Mouse (Mus musculus) embryo, embryonic 11 days (tissue): ENCODE measurements at regions not wholly inside any gene's neighbourhood (a gene's known extent, or its start where the extent isn't known, plus 50 kb on each side); places are given as distances from the start of the nearest gene placed in this dataset.

ENCODE experiments used
- DNase-seq: peaks from one replicate; pipeline ENCODE4 v3.0.0-alpha.2; 2015

DNA sequence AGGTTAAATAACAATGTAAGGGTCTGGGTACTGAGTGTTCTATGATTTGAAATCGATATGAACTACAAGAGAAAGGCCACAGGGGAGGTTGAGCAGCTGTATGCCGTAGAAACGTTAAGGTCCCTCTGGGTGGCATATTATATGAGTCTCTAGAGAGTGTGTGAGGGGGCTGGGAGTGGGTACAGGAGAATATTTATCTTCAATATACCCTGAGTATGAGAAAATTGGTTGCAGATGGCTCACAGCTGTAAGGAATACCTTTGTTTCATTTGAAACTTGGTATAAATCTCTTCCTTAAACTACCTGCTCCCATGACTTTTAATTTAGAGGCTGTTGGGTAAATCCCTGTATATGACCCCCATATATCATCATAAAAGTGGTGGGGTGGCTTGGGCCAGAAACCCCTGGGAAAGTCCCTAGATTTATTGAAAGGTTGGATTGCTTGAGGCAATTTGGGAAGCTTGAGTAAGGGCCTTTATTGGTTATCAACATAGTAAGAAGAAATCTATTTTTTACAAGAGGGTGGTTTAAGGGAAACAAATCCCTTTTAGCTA lies 128.7 kb upstream of the Prkg2 start:
- DNase-seq = peak; percentile 66

DNA sequence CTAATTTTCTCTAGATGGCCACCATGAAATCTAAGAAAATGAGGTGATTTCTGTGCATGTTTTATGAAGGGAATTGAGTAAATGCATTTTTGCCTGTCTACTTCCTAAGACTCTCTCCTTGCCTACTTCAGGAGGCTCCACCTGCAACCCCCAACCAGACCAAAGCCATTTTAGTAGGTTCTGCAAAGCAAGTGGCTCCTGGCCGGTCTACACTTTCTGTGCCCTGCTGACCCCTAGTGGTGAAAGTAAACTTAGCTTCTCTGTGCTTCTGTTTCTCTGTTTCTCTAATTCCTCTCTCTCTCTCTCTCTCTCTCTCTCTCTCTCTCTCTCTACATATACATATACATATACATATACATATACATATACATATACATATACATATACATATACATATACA lies 120.8 kb upstream of the Prkg2 start:
- peak; percentile 82 for DNase-seq

DNA sequence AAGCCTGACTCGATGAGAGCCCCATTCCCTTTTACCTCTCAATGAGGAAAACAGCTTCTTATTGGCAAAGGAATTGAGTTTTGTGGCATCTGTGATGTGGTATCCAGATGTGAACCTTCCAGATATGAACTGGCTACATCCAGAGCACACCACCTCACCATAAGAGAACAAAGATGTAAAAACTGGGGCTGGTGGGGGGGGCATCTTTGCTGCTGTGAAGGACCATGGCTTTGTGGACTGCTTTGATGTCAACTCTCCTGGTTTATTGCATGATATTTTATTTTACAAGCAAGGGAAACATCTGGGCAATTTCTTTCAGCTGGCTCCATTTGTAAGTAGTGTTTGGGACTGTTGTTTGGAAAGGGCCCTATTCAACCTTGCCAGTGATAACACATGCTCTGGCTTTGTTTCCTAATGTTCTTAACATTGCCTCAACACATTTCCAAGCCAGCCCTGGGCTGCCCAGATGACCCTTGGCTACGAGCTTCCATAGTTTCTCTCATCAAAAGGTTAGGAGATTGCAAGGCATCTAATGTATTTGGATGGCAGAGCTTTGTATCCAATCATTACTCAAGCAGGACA lies 116.2 kb upstream of the Prkg2 start:
- no peak for DNase-seq

DNA sequence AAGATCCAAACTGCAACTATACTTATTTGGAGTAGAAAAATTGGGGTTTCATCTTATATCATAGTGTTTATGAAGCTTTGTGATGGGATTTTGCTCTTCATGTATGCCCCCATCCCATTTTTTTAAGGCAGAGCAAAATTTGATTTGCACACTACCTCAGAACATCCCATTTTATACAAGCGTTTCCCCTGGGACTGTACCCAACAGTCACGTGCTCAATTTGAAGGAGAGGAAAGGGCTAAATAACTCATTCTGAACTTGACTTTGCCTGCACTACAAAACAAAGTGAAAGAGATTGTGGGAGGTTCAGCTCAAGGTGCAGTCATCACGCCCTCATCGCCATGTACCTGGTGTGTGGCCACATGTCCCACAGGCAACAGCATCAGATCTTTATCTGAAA lies 115.1 kb upstream of the Prkg2 start:
- DNase-seq = no peak

DNA sequence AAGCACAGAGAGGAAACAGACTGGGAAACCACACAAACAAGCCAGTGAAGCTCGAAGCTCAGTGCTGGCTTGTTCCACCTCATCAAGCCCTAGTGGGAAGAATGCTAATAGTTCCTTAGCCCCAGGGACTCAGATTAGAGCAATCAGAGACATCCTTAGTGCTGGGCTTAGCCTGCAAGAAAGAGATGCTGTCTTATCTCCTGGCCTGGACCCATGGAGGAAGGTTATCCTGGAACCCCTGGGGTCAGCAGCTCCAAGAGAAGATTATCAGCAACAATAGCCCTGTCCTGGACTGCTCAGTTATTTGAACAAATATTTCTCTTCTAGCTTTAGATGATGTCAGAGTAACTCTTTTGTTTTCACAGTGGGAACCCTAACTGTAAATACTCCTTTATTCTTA lies 112.8 kb upstream of the Prkg2 start:
- no peak for DNase-seq

DNA sequence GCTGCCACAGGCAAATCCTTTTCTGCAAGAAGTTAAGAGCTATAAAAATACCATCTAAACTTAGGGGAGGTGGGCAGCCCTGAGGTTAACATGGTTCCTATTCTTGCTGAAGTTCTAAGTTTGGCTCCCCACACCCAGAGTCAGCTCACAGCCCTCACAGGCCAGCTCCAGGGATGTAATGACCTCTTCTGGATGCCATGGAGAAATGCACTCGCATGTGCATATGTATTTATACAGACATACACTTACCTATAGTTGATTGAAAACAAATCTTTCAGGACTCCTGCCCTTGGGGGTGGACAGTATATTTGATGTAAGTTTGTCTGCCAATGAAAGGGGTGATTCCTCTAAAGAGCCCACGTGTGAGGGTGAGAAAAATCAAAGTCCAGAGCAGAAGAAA lies 95.5 kb upstream of the Prkg2 start:
- DNase-seq = no peak

DNA sequence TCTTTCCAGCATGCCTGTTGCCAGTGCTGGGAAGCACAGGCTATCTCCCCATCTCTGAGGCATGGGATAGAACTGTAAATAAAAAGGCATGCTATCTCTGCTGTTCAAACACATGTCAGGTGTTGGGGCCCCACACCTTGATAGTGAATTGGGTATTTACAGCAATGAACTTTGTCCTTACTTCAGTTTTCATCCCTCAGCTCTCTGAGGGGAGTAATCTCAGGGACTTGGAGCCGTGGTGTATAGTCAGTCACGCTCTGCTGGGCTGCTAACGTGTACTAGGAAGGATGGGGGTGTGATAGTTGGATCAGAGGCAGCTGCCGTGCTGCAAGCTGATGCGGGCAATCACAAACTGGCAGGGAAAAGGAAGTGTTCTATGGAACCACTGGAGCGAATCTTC lies 91.5 kb upstream of the Prkg2 start:
- DNase-seq = no peak

DNA sequence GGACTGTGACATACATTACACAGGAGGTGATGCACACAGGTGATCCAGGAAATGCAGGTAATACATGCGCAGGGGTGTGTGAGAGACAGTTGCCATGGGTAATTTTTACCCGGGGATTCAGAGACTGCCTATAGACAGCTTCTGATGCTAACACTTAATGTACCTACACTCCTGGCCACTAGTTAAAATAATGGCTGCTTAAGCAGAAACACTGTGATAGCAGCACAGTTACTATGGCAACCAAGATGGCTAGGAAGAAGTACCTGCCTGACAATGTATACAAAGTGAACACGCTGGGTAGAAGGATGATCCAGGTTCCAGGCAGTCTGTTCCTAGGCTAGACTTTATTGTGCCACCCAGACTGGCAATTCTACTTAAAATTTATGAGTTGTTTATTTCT lies 88.3 kb upstream of the Prkg2 start:
- DNase-seq = no peak

DNA sequence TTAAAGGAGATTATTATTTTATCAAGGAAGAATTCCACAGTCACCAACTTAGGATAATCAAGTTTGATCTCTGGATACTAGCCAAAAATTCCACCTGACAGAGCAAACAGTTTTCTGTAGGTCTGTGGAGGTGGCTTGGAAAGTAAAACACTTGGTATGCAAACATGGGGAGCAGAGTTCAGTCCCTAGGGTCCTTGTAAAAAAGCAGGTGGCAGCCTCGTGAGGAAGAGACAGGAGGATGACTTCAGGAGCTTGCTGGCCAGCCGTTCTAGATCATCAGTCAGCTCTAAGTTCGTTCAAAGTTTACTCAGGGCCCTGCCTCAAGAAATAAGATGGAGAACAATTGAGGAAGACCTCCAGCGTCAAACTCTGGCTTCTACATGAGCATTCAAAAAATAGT lies 74.6 kb upstream of the Prkg2 start:
- DNase-seq = no peak

DNA sequence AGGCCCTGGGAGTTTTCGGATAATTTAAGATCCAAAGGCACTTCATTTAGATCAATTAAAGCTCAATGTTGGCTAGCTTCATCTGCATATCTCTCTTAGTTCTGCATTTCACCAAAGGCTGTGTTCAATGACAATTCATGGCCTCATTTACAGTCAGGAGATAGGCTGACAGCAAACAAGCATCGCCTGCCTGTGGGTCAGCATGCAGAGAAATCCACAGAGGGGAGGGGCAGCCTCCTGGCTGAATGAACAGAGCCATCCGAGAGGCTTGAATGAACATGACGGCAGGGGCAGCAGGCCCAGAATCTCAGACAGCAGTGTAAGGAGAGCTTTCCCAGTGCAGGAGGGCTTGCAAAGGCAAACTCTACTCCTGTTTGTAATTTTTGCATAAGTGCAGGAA lies 74.1 kb upstream of the Prkg2 start:
- peak; percentile 19 for DNase-seq

DNA sequence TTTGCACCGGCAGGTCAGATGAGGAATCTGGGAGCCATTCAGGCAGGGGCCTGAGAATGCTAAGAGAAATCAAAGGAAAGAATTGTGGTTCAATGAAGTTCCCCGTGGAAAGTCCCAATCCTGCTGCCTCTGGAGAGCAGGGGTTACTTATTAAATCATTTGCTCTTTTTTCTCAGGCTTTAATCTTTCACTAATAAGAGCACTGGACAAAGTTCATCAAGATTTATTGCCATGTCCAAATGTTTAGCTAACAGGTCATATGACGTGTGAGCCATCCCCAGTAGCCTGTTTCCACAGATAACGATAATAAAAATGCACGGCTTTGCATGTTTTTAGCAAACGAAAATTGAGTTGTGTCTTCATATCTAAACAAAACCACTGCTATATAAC lies 62.6 kb upstream of the Prkg2 start:
- DNase-seq = no peak

DNA sequence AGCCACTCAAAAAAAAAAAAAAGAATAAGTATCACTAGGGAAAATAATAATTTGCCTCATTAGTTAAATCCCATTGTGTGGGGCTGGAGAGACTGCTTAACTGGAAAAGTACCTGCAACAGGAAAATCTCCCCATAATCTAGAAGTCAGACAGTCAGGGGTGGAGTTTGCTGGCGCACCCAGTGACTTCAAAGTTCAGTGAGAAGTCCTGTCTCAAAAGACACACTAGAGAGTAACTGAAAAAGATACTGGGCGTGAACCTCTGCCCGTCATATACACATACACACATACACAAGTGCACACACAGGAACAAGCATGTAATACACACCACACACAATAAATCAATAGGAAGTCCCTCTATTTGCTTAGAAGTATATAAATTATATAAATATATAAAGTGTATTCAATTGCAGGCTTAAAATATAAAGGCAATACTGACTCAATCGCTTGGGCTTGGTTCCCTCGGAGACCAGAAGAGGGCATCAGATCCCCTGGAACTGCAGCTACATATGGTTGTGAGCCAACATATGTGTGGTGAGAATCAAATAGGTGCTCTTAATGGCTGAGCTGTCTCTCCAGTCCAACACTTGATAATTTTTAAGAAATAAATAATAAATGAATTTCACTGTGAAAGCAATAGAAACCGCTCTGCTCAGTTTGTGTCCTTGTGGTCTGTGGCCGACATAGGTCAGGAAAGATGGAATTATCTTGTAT lies 62.0 kb upstream of the Prkg2 start:
- no peak for DNase-seq
